Comparison of ENCODE assay signal across 8 mouse cellular contexts in the genomic region with DNA sequence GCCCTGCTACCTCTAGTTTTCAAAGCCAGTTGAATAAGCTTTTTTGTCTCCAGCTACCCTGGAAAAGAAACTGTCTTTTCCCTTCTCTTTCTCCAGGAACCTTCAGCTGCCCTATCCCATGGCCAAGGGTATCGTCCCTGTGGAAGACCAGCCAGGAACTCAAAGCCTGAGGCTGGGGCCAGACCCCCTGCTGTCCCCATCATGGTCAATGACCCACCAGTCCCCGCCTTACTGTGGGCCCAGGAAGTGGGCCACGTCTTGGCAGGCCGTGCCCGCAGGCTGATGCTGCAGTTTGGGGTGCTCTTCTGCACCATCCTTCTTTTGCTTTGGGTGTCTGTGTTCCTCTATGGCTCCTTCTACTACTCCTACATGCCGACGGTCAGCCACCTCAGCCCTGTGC. TPM values are rescaled to one million over a fixed set of nuclear protein-coding genes. Genes with fewer than 3 reads are reported as not detected.
DNase-seq lines count a peak whose midpoint lies in the region; ATAC-seq and TF ChIP-seq lines count a peak whose summit lies in the region.

No protein-coding gene starts in this region.

- no peaks in the 10 kb centered on the region for H3K9me3 ChIP-seq in lung, embryonic 14.5 days (ENCODE audit: low read depth, low read length)
- no peaks in the 10 kb centered on the region for H3K9me3 ChIP-seq in forebrain, embryonic 10.5 days
- H3K9me3 ChIP-seq in intestine, embryonic 16.5 days (ENCODE audit: control insufficient read depth, low read length), result no peaks in the 10 kb centered on the region
- H3K9me3 ChIP-seq in neural tube, embryonic 14.5 days (ENCODE audit: control insufficient read depth, low read length), result no peaks in the 10 kb centered on the region

- no peak for DNase-seq in lung, embryonic 14.5 days
- no peak for DNase-seq in lung, postnatal 36 days
- DNase-seq in forebrain, embryonic 10.5 days (ENCODE audit: extremely low spot score, low spot score), result no peak
- no peak for DNase-seq in thymus, postnatal 10 days (ENCODE audit: low spot score in 2 of 2)
- DNase-seq in embryo, embryonic 11 days, result no peak

- H3K4me3 ChIP-seq in lung, embryonic 14.5 days (ENCODE audit: low read depth, low read length), result peak overlapping the region; percentile 47
- peak overlapping the region; percentile 61 for H3K4me3 ChIP-seq in forebrain, embryonic 10.5 days
- peak overlapping the region; percentile 58 for H3K4me3 ChIP-seq in intestine, embryonic 16.5 days (ENCODE audit: low read length)
- H3K4me3 ChIP-seq in neural tube, embryonic 14.5 days (ENCODE audit: low read depth, low read length), result peak overlapping the region; percentile 72

- no peak overlapping the region for H3K27ac ChIP-seq in lung, embryonic 14.5 days (ENCODE audit: low read depth)
- no peak overlapping the region for H3K27ac ChIP-seq in forebrain, embryonic 10.5 days
- no peak overlapping the region for H3K27ac ChIP-seq in intestine, embryonic 16.5 days (ENCODE audit: low read length)
- H3K27ac ChIP-seq in neural tube, embryonic 14.5 days (ENCODE audit: low read depth, low read length), result no peak overlapping the region

- peaks cover 13% of the 10 kb centered on the region for H3K4me1 ChIP-seq in lung, embryonic 14.5 days (ENCODE audit: insufficient read depth)
- H3K4me1 ChIP-seq in forebrain, embryonic 10.5 days, result peaks cover 46% of the 10 kb centered on the region
- H3K4me1 ChIP-seq in intestine, embryonic 16.5 days (ENCODE audit: control insufficient read depth, insufficient read depth, low read length), result peaks cover 22% of the 10 kb centered on the region
- peaks cover 17% of the 10 kb centered on the region for H3K4me1 ChIP-seq in neural tube, embryonic 14.5 days (ENCODE audit: control insufficient read depth, insufficient read depth, low read length)

- H3K27me3 ChIP-seq in lung, embryonic 14.5 days (ENCODE audit: insufficient read depth, low read length), result no peaks in the 10 kb centered on the region
- H3K27me3 ChIP-seq in forebrain, embryonic 10.5 days (ENCODE audit: poor library complexity, severe bottlenecking), result no peaks in the 10 kb centered on the region
- H3K27me3 ChIP-seq in intestine, embryonic 16.5 days (replicated peaks; ENCODE audit: control insufficient read depth, insufficient read depth, low read length), result no peaks in the 10 kb centered on the region
- no peaks in the 10 kb centered on the region for H3K27me3 ChIP-seq in neural tube, embryonic 14.5 days (ENCODE audit: control insufficient read depth, insufficient read depth, low read length)

- no peak for ATAC-seq in lung, embryonic 14.5 days (ENCODE audit: insufficient read depth)
- no peak for ATAC-seq in intestine, embryonic 16.5 days
- no peak for ATAC-seq in neural tube, embryonic 14.5 days (ENCODE audit: low read depth)
- ATAC-seq in CD4-positive, CD25-positive, alpha-beta regulatory T cell, adult 4 months, result no peak

- peak overlapping the region; percentile 61 for H3K9ac ChIP-seq in lung, embryonic 14.5 days
- peak overlapping the region; percentile 80 for H3K9ac ChIP-seq in intestine, embryonic 16.5 days (ENCODE audit: low read depth, low read length)
- H3K9ac ChIP-seq in neural tube, embryonic 14.5 days (replicated peaks; ENCODE audit: low read depth, low read length), result peak overlapping the region; percentile 67

- peak overlapping the region; percentile 78 for H3K4me2 ChIP-seq in lung, embryonic 14.5 days
- peak overlapping the region; percentile 84 for H3K4me2 ChIP-seq in intestine, embryonic 16.5 days (ENCODE audit: low read depth, low read length)
- peak overlapping the region; percentile 66 for H3K4me2 ChIP-seq in neural tube, embryonic 14.5 days (ENCODE audit: low read depth, low read length)

- 89% methylated on average over 7 of the region's 7 CpGs for WGBS in lung, embryonic 14.5 days
- WGBS in forebrain, embryonic 10.5 days, result 85% methylated on average over 7 of the region's 7 CpGs
- 94% methylated on average over 7 of the region's 7 CpGs for WGBS in intestine, embryonic 16.5 days
- 91% methylated on average over 7 of the region's 7 CpGs for WGBS in neural tube, embryonic 14.5 days

- H3K36me3 ChIP-seq in lung, embryonic 14.5 days (ENCODE audit: insufficient read depth), result peaks cover 13% of the 10 kb centered on the region; the same call in 1 of the 2 replicates
- peaks cover 39% of the 10 kb centered on the region for H3K36me3 ChIP-seq in forebrain, embryonic 10.5 days (replicated peaks)
- no peaks in the 10 kb centered on the region for H3K36me3 ChIP-seq in intestine, embryonic 16.5 days (ENCODE audit: control insufficient read depth, insufficient read depth, low read length)
- H3K36me3 ChIP-seq in neural tube, embryonic 14.5 days (ENCODE audit: control insufficient read depth, insufficient read depth, low read length), result peaks cover 10% of the 10 kb centered on the region

- TF ChIP-seq CTCF in lung, embryonic 14.5 days (IDR thresholded peaks at IDR 0.05; ENCODE audit: low read depth), result no peak

RNA-seq across cellular contexts. Expression of a gene that starts 2.0 kb away (rescaled TPM):
- polyA plus RNA-seq in lung, embryonic 14.5 days (2014; fragmentation: Nextera tagmentation; extraction: Ambion mirVana), result 1.2 and 2.1 TPM in 2 replicates
- polyA plus RNA-seq in forebrain, embryonic 10.5 days (2016; fragmentation: Nextera tagmentation; extraction: Ambion mirVana), result 27.8 and 31.7 TPM in 2 replicates
- polyA plus RNA-seq in intestine, embryonic 16.5 days (2015; fragmentation: Nextera tagmentation; extraction: Ambion mirVana), result 13.3 and 14.3 TPM in 2 replicates
- 459 and 608 TPM in 2 replicates for polyA plus RNA-seq in neural tube, embryonic 14.5 days (2014; fragmentation: Nextera tagmentation; extraction: Ambion mirVana)
- polyA plus RNA-seq in CD4-positive, CD25-positive, alpha-beta regulatory T cell, adult 4 months (2017; shearing (Covaris generic)), result 1 to 10 TPM in 1 of 2 experiments, under 1 TPM in 1; 0.91 to 1.4 TPM

RNA-seq across cellular contexts. Expression of a gene that starts 3.7 kb away (rescaled TPM):
- 38.4 and 42.5 TPM in 2 replicates for polyA plus RNA-seq in lung, embryonic 14.5 days (2014; fragmentation: Nextera tagmentation; extraction: Ambion mirVana)
- 47.0 and 48.0 TPM in 2 replicates for polyA plus RNA-seq in forebrain, embryonic 10.5 days (2016; fragmentation: Nextera tagmentation; extraction: Ambion mirVana)
- polyA plus RNA-seq in intestine, embryonic 16.5 days (2015; fragmentation: Nextera tagmentation; extraction: Ambion mirVana), result 48.5 and 49.7 TPM in 2 replicates
- polyA plus RNA-seq in neural tube, embryonic 14.5 days (2014; fragmentation: Nextera tagmentation; extraction: Ambion mirVana), result 86.3 and 94.5 TPM in 2 replicates
- 10 to 100 TPM; 86.8 to 98.9 TPM for polyA plus RNA-seq in CD4-positive, CD25-positive, alpha-beta regulatory T cell, adult 4 months (2017; shearing (Covaris generic))

RNA-seq across cellular contexts. Expression of a gene that starts 9.6 kb away (rescaled TPM):
- 0.83 and 0.96 TPM in 2 replicates for polyA plus RNA-seq in lung, embryonic 14.5 days (2014; fragmentation: Nextera tagmentation; extraction: Ambion mirVana)
- polyA plus RNA-seq in forebrain, embryonic 10.5 days (2016; fragmentation: Nextera tagmentation; extraction: Ambion mirVana), result 0.36 and 0.99 TPM in 2 replicates
- polyA plus RNA-seq in intestine, embryonic 16.5 days (2015; fragmentation: Nextera tagmentation; extraction: Ambion mirVana), result 1.6 and 1.7 TPM in 2 replicates
- polyA plus RNA-seq in neural tube, embryonic 14.5 days (2014; fragmentation: Nextera tagmentation; extraction: Ambion mirVana), result 0.99 and 1.3 TPM in 2 replicates
- polyA plus RNA-seq in CD4-positive, CD25-positive, alpha-beta regulatory T cell, adult 4 months (2017; shearing (Covaris generic)), result not detected

RNA-seq across cellular contexts. Expression of a gene that starts 11.4 kb away (rescaled TPM):
- polyA plus RNA-seq in lung, embryonic 14.5 days (2014; fragmentation: Nextera tagmentation; extraction: Ambion mirVana), result not detected in 2 replicates
- not detected in 2 replicates for polyA plus RNA-seq in forebrain, embryonic 10.5 days (2016; fragmentation: Nextera tagmentation; extraction: Ambion mirVana)
- not detected in 2 replicates for polyA plus RNA-seq in intestine, embryonic 16.5 days (2015; fragmentation: Nextera tagmentation; extraction: Ambion mirVana)
- not detected in 2 replicates for polyA plus RNA-seq in neural tube, embryonic 14.5 days (2014; fragmentation: Nextera tagmentation; extraction: Ambion mirVana)
- not detected for polyA plus RNA-seq in CD4-positive, CD25-positive, alpha-beta regulatory T cell, adult 4 months (2017; shearing (Covaris generic))

RNA-seq across cellular contexts. Expression of a gene that starts 21.2 kb away (rescaled TPM):
- 7.9 and 8.3 TPM in 2 replicates for polyA plus RNA-seq in lung, embryonic 14.5 days (2014; fragmentation: Nextera tagmentation; extraction: Ambion mirVana)
- polyA plus RNA-seq in forebrain, embryonic 10.5 days (2016; fragmentation: Nextera tagmentation; extraction: Ambion mirVana), result 4.9 and 5.4 TPM in 2 replicates
- polyA plus RNA-seq in intestine, embryonic 16.5 days (2015; fragmentation: Nextera tagmentation; extraction: Ambion mirVana), result 3.7 and 4.3 TPM in 2 replicates
- 9.1 and 9.5 TPM in 2 replicates for polyA plus RNA-seq in neural tube, embryonic 14.5 days (2014; fragmentation: Nextera tagmentation; extraction: Ambion mirVana)
- 1 to 10 TPM; 4.2 to 6.9 TPM for polyA plus RNA-seq in CD4-positive, CD25-positive, alpha-beta regulatory T cell, adult 4 months (2017; shearing (Covaris generic))

Comparison
In these comparisons a context has a peak if more than half of its experiments do, and no peak if none do; other contexts are left out.
1. RNA of a gene that starts 2.0 kb away (polyA plus RNA-seq): 459 to 608 TPM in neural tube, embryonic 14.5 days; 27.8 to 31.7 TPM in forebrain, embryonic 10.5 days, 13.3 to 14.3 TPM in intestine, embryonic 16.5 days, 1.2 to 2.1 TPM in lung, embryonic 14.5 days and 0.91 to 1.4 TPM in CD4-positive, CD25-positive, alpha-beta regulatory T cell, adult 4 months; every median in the first group is over 10 times any median in the second.
2. Peak in every context shown above with its lines, with median percentiles within 50 percentile points of each other: H3K4me2 ChIP-seq, H3K4me3 ChIP-seq and H3K9ac ChIP-seq.